In genomic region chr1:105765586-105765985, GRCm38 (mm10) we compare ENCODE assay signal across 17 mouse cellular contexts. TPM values are rescaled to one million over a fixed set of nuclear protein-coding genes. Genes with fewer than 3 reads are reported as not detected.
"Had no signal": no experiment of that assay in that cellular context is flagged by ENCODE, and none has a peak within 500 bp of the region (broad histone marks: within the 10 kb centered on the region; RNA-seq: fewer than 3 reads in every experiment).

No protein-coding gene starts in this region.

- H3K36me3 ChIP-seq: liver, embryonic 13.5 days; neural tube, embryonic 12.5 days; neural tube, embryonic 15.5 days had no signal

- H3K27me3 ChIP-seq: liver, embryonic 13.5 days; neural tube, embryonic 12.5 days; neural tube, embryonic 15.5 days had no signal

- H3K4me1 ChIP-seq: liver, embryonic 13.5 days; neural tube, embryonic 12.5 days; neural tube, embryonic 15.5 days had no signal

- DNase-seq: kidney, adult 8-10 months; kidney, postnatal 14 days; kidney, postnatal 4 days; left cerebral cortex, postnatal 4 days; liver, embryonic 13.5 days; lung, adult 2 months; lung, postnatal 14 days; lung, postnatal 4 days; midbrain, embryonic 14.5 days; thymus, adult 2 months; thymus, postnatal 14 days; thymus, postnatal 4 days had no signal

- H3K9ac ChIP-seq: liver, embryonic 13.5 days; neural tube, embryonic 12.5 days; neural tube, embryonic 15.5 days had no signal

- H3K27ac ChIP-seq: liver, embryonic 13.5 days; neural tube, embryonic 12.5 days; neural tube, embryonic 15.5 days; stomach, postnatal 0 days had no signal

- H3K4me2 ChIP-seq: liver, embryonic 13.5 days; midbrain, embryonic 11.5 days; neural tube, embryonic 12.5 days; neural tube, embryonic 15.5 days had no signal

- H3K4me3 ChIP-seq: liver, embryonic 13.5 days; neural tube, embryonic 12.5 days; neural tube, embryonic 15.5 days had no signal

RNA-seq across cellular contexts. Expression of gene Tnfrsf11a, which starts 14.9 kb away (rescaled TPM):
- total RNA-seq: megakaryocyte-erythroid progenitor cell, adult 5-6 weeks had no signal
